Mouse (Mus musculus) cerebellum, adult 2 months (tissue): ENCODE results near the gene Spp1. TPM values are rescaled to one million over a fixed set of nuclear protein-coding genes. Genes with fewer than 3 reads are reported as not detected.

Experiments
- DNase-seq, 2 experiments: peaks; one replicate each; pipeline ENCODE4 v3.0.0; 2021
- H3K27ac ChIP-seq: fragments of 200-500 bp; 2 replicates; pipeline ENCODE4 v1.5.1; 2012; ENCODE audit warnings: low read length, control low read depth, inconsistent platforms; ENCODE audit not compliant: insufficient read depth
- H3K27me3 ChIP-seq: fragments of 200-500 bp; 2 replicates; pipeline ENCODE4 v1.6.1; 2012; ENCODE audit warnings: inconsistent platforms, mild to moderate bottlenecking, low read length, moderate library complexity; ENCODE audit not compliant: control insufficient read depth, insufficient read depth
- H3K4me1 ChIP-seq: fragments of 200-500 bp; 2 replicates; pipeline ENCODE4 v1.6.1; 2011; ENCODE audit warnings: low read length; ENCODE audit not compliant: control insufficient read depth, insufficient read depth
- H3K4me3 ChIP-seq: fragments of 200-500 bp; replicated peaks from 2 replicates; pipeline ENCODE3; 2011; ENCODE audit warnings: mild to moderate bottlenecking, low read depth, low read length, control low read depth; ENCODE audit not compliant: insufficient read depth
- CTCF ChIP-seq: fragments of 200-500 bp; IDR thresholded peaks from 2 replicates; pipeline ENCODE4 v1.5.1; 2011; ENCODE audit warnings: low read depth, mild to moderate bottlenecking, control low read depth, low read length, moderate library complexity, borderline replicate concordance; ENCODE audit not compliant: insufficient read depth
- POLR2A ChIP-seq: fragments of 200-500 bp; IDR thresholded peaks from 2 replicates; pipeline ENCODE4 v1.6.1; 2011; ENCODE audit warnings: low read length, control low read depth, borderline replicate concordance; ENCODE audit not compliant: insufficient read depth
- WGBS: fragments of 180-500 bp; shearing (Covaris S2); methylation state at CpG from one replicate; pipeline ENCODE4 v1.1.7; 2018; 5-methylcytosine and 5-hydroxymethylcytosine counted together
- polyA plus RNA-seq: library from polyadenylated mRNA; depleted of rRNA; stranded (reverse); fragments of >200 nt; gene quantifications from 2 replicates; pipeline ENCODE4 v1.2.3, GENCODE M21; 2012

Gene Spp1
- polyA plus RNA-seq, 1 experiment: 154 TPM

DNA sequence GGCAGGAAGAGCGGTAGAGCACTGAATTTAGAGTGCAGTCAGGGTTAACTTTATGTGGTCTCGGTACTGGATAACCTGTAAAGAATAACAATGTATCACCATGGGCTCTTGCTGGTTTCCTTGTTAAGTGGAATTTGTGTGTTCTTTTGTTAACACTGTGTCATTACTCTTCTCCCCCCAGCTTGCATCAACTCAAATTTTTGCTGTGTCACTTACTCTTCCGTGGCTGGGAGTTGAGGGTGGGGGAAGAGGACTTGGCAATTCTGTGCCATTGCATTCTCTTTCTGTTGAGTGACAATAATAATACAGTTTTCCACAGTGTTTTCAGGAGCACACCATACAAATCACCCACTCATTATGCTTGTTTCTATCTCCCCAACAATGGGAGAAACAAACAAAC is 17.9 kb upstream of the Spp1 start:
- Histone ChIP-seq H3K4me1 (no peaks in the 10 kb centered on the region), H3K27me3 (no peaks in the 10 kb centered on the region), H3K4me3 (no peak overlapping the region), H3K27ac (no peak overlapping the region)
- no peak for TF ChIP-seq POLR2A
- no peak for TF ChIP-seq CTCF
- no peak for DNase-seq
- 65% methylated on average over 3 of the region's 3 CpGs for WGBS

DNA sequence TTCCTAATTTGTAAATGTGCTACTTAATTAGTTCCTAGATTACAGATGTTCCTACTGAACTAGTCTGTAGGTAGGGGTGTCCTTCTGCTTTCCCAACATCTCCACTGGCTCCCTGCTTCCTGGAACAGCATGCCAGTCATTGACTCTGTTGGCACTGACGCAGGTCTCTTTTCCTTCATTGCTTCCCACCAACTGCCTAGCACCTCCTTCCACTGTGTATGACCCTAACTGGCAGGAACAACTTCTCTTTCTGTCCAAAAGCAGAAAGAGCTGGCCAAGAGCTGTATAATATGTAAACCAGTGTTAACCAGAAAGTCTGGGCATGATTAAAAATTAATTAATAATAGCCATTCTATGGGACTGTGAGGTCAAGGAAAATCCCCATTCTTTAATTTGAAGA is 17.2 kb upstream of the Spp1 start:
- DNase-seq: no peak
- Histone ChIP-seq H3K27ac (no peak overlapping the region), H3K4me1 (no peaks in the 10 kb centered on the region), H3K27me3 (no peaks in the 10 kb centered on the region), H3K4me3 (no peak overlapping the region)
- 53% methylated on average over 1 of the region's 1 CpGs for WGBS
- TF ChIP-seq POLR2A (no peak), CTCF (no peak)

GRCm38 (mm10) chr5:104422039-104422438 is 12.9 kb upstream of the Spp1 start:
- no peak overlapping the region for H3K4me3 ChIP-seq
- DNase-seq: no peak
- TF ChIP-seq POLR2A (no peak), CTCF (no peak)
- H3K27ac ChIP-seq: no peak overlapping the region
- no peaks in the 10 kb centered on the region for H3K27me3 ChIP-seq
- WGBS: 54% methylated on average over 2 of the region's 2 CpGs
- no peaks in the 10 kb centered on the region for H3K4me1 ChIP-seq

DNA sequence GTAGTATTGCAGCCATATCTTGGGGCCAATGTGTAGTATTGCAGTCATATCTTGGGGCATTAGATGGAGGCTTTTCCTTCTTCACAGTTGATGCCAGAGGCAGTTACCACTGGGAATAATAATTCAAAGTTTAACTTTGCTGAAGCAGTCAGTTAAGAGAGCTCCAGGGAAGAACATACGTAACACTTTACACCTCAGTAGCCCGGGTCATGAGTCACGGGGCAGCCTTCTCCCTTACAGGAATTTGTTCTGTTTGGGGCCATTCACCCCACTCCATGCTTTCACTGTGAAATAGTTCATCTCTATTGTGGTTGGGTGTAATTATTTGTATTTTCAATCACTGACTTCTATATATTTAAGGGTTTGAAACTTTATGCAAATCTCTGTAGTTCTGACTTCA is 11.1 kb upstream of the Spp1 start:
- WGBS: 98% methylated on average over 3 of the region's 3 CpGs
- no peaks in the 10 kb centered on the region for H3K27me3 ChIP-seq

DNA sequence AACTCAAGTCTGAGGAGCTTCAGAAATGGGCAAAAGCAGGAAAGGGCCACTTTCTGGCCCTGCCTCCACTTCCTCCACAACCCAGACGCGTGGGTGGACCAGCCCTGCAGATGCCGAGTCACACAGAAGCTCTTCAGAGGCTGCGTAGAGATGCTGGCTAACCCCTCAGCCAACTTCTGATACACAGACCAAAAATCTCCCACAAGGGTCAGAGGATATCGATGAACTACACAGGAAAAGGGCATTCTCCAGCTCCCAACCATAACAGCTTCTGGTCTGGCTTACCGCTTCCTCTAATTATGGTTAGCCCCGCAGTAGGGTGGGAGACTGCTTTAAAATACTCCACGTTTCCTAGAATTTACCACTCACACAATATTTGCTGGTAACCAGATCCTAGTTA is 9.0 kb upstream of the Spp1 start:
- TF ChIP-seq CTCF (no peak), POLR2A (no peak)
- Histone ChIP-seq H3K27me3 (no peaks in the 10 kb centered on the region), H3K4me3 (no peak overlapping the region), H3K27ac (no peak overlapping the region), H3K4me1 (no peaks in the 10 kb centered on the region)
- WGBS: 84% methylated on average over 8 of the region's 8 CpGs
- DNase-seq: no peak

More for the DNA sequence above, 11.1 kb upstream of the Spp1 start:
- Histone ChIP-seq H3K4me1 (no peaks in the 10 kb centered on the region), H3K4me3 (no peak overlapping the region), H3K27ac (no peak overlapping the region)
- TF ChIP-seq POLR2A: no peak
- no peak for TF ChIP-seq CTCF
- DNase-seq: no peak

GRCm38 (mm10) chr5:104432886-104433285 is 2.0 kb upstream of the Spp1 start:
- 46% methylated on average over 12 of the region's 12 CpGs for WGBS
- Histone ChIP-seq H3K27me3 (no peaks in the 10 kb centered on the region), H3K4me3 (no peak overlapping the region), H3K4me1 (no peaks in the 10 kb centered on the region; the same call in 1 of the 2 replicates), H3K27ac (no peak overlapping the region)
- TF ChIP-seq CTCF (no peak), POLR2A (no peak)
- no peak for DNase-seq

DNA sequence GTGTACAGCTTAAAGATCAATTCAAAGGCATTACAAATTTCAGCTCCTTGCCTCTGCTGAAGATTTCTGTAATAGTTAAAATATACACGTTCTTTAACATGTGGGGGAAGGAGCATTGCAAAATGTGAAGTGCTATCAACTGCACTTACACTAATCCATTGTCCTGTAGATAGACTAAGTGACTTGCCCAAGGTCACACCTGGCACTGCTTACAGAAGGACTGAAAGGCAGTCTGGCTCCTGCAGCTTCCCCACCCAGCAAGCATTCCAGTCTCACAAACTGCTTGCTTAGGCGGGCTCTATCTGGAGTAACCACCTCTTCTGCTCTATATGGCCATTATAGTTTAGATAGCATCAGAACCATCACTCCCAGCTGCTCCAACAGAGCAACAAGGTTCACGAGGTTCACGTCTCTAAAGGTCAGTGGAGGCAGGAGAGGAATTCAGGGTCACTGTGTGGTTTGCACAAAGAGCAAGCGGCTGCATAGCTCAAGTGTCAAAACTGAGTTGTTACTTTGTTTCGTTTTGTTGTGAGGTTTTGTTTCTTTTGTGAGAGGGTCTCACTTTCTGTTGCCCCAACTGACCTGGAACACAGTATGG is 851 bp upstream of the Spp1 start:
- H3K27ac ChIP-seq: no peak overlapping the region
- H3K4me1 ChIP-seq: no peaks in the 10 kb centered on the region; the same call in 1 of the 2 replicates
- no peak overlapping the region for H3K4me3 ChIP-seq
- 69% methylated on average over 6 of the region's 6 CpGs for WGBS
- no peak for DNase-seq
- TF ChIP-seq CTCF (no peak), POLR2A (no peak)
- H3K27me3 ChIP-seq: no peaks in the 10 kb centered on the region

DNA sequence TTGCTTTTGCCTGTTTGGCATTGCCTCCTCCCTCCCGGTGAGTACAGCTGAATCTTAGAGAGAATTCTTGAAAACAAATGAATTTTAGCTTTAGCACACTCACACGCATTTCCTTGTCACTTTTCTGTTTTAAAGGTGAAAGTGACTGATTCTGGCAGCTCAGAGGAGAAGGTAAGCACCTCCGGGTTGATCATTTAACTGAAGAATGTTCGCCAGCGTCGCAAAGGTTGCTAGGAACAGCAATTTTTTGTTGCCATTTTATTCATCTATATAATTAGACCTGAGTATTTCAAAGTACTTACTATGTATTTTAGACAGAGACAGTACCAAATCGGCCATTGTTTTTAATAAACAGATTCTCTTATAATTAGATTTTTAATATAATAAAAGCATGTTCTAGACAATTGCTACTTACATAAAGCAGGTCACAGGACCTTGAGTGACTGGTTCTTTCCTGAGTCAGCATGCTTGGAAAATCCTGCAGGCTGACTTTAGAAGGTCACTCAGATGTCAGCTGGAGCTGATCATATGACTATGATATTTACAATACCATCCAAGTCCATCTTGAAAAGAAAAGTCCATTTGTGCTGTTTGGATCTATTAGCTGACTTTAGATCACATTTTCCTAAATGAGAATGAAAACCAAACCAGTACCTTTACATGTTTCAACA is 1.6 kb downstream of the Spp1 start:
- DNase-seq: no peak
- no peaks in the 10 kb centered on the region; the same call in 1 of the 2 replicates for H3K4me1 ChIP-seq
- no peaks in the 10 kb centered on the region for H3K27me3 ChIP-seq
- TF ChIP-seq POLR2A: no peak
- TF ChIP-seq CTCF: no peak
- WGBS: 75% methylated on average over 7 of the region's 7 CpGs
- no peak overlapping the region for H3K4me3 ChIP-seq
- H3K27ac ChIP-seq: no peak overlapping the region
